ENCODE assay signal across 14 mouse cellular contexts in the genomic region with DNA sequence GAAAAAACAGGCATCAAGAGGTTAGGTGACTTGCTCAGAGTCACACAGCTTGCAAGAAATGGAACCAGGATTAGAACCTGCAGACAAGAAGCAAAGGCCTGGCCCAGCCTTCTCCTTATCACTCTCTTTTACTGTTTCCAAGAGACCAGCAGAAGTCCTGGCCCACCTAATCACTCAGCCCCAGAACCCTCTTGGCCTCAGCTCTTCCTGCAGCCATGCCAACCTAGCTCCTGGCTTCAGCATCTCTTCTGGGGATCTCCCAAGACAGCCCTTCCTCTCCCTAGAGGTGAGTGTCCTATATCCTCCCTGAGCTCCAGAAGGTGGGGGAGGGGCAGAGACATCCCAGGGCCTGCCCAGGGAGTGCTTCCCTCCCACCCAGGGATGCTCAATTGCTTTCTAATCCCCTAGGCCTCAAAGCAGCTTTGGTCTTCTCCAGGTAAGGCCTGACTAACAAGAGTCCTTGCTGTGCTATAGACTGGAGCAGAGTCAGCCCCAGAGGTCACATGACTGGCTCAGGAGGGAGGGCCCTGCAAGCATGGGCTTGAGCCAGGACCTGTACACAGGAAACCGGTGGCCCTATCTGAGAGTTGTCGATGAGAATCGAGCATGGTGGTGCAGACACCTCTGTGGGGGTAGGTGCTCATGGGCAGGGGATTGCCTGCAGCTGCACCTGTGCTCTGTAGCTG. TPM values are rescaled to one million over a fixed set of nuclear protein-coding genes. Genes with fewer than 3 reads are reported as not detected.
DNase-seq lines count a peak whose midpoint lies in the region; ATAC-seq lines count a peak whose summit lies in the region.
"Had no signal": no experiment of that assay in that cellular context is flagged by ENCODE, and none has a peak within 500 bp of the region (broad histone marks: within the 10 kb centered on the region; RNA-seq: fewer than 3 reads in every experiment).

No protein-coding gene starts in this region.

- H3K4me3 ChIP-seq in embryonic facial prominence, embryonic 11.5 days (ENCODE audit: low read depth, low read length) = no peak overlapping the region
- H3K4me3 ChIP-seq in embryonic facial prominence, embryonic 10.5 days = no peak overlapping the region
- no peak overlapping the region for H3K4me3 ChIP-seq in liver, embryonic 15.5 days (replicated peaks)
- H3K4me3 ChIP-seq in midbrain, embryonic 13.5 days (replicated peaks) = no peak overlapping the region
- H3K4me3 ChIP-seq: forebrain, embryonic 10.5 days; hindbrain, embryonic 10.5 days; limb, embryonic 13.5 days; myocyte had no signal

- 23% methylated on average over 3 of the region's 3 CpGs for WGBS in embryonic facial prominence, embryonic 11.5 days
- 26% methylated on average over 3 of the region's 3 CpGs for WGBS in embryonic facial prominence, embryonic 10.5 days
- WGBS in liver, embryonic 15.5 days (ENCODE audit: insufficient replicate concordance) = 2% methylated on average over 3 of the region's 3 CpGs
- WGBS in midbrain, embryonic 13.5 days = 17% methylated on average over 3 of the region's 3 CpGs

- no peak for DNase-seq in embryonic facial prominence, embryonic 11.5 days (ENCODE audit: low spot score)
- DNase-seq in embryonic facial prominence, embryonic 10.5 days (ENCODE audit: low spot score) = no peak
- DNase-seq in urinary bladder, postnatal 14 days (ENCODE audit: low spot score) = peak; percentile 30
- no peak for DNase-seq in urinary bladder, postnatal 25 days (ENCODE audit: low spot score)
- no peak for DNase-seq in B cell, adult 2 months
- no peak for DNase-seq in gastrocnemius, postnatal 25 days
- DNase-seq: adrenal gland, postnatal 14 days; kidney, postnatal 10 days had no signal

- no peak overlapping the region for H3K27ac ChIP-seq in embryonic facial prominence, embryonic 11.5 days (replicated peaks; ENCODE audit: low read depth, low read length)
- H3K27ac ChIP-seq in embryonic facial prominence, embryonic 10.5 days (replicated peaks) = no peak overlapping the region; the same call in 1 of the 2 replicates
- peak overlapping the region; percentile 75 for H3K27ac ChIP-seq in liver, embryonic 15.5 days (replicated peaks)
- no peak overlapping the region for H3K27ac ChIP-seq in midbrain, embryonic 13.5 days
- H3K27ac ChIP-seq: forebrain, embryonic 10.5 days; hindbrain, embryonic 10.5 days; limb, embryonic 13.5 days had no signal

- peaks cover 3% of the 10 kb centered on the region; the same call in 1 of the 2 replicates for H3K4me1 ChIP-seq in embryonic facial prominence, embryonic 11.5 days (ENCODE audit: control insufficient read depth, insufficient read depth, low read length)
- peaks cover 21% of the 10 kb centered on the region for H3K4me1 ChIP-seq in embryonic facial prominence, embryonic 10.5 days
- H3K4me1 ChIP-seq in liver, embryonic 15.5 days (replicated peaks) = peaks cover 79% of the 10 kb centered on the region
- H3K4me1 ChIP-seq in midbrain, embryonic 13.5 days (replicated peaks) = peaks cover 12% of the 10 kb centered on the region

- ATAC-seq in embryonic facial prominence, embryonic 11.5 days (replicated peaks; ENCODE audit: insufficient number of reproducible peaks, low FRiP score, low TSS enrichment, low read depth) = peak; percentile 69; the same call in 1 of the 2 replicates
- peak; percentile 54 for ATAC-seq in liver, embryonic 15.5 days (ENCODE audit: insufficient read depth)
- no peak for ATAC-seq in midbrain, embryonic 13.5 days

- no peak overlapping the region for H3K4me2 ChIP-seq in embryonic facial prominence, embryonic 11.5 days (ENCODE audit: low read depth, low read length)
- peak overlapping the region; percentile 44 for H3K4me2 ChIP-seq in liver, embryonic 15.5 days
- H3K4me2 ChIP-seq in midbrain, embryonic 13.5 days (replicated peaks) = no peak overlapping the region
- H3K4me2 ChIP-seq: limb, embryonic 13.5 days had no signal

- no peaks in the 10 kb centered on the region for H3K9me3 ChIP-seq in embryonic facial prominence, embryonic 11.5 days (replicated peaks; ENCODE audit: control insufficient read depth, low read length)
- H3K9me3 ChIP-seq in embryonic facial prominence, embryonic 10.5 days = no peaks in the 10 kb centered on the region
- no peaks in the 10 kb centered on the region for H3K9me3 ChIP-seq in liver, embryonic 15.5 days (replicated peaks)
- H3K9me3 ChIP-seq in midbrain, embryonic 13.5 days = no peaks in the 10 kb centered on the region
- H3K9me3 ChIP-seq: forebrain, embryonic 10.5 days; hindbrain, embryonic 10.5 days; limb, embryonic 13.5 days had no signal

- no peaks in the 10 kb centered on the region for H3K36me3 ChIP-seq in embryonic facial prominence, embryonic 11.5 days (replicated peaks; ENCODE audit: control insufficient read depth, insufficient read depth, low read depth, low read length)
- no peaks in the 10 kb centered on the region for H3K36me3 ChIP-seq in embryonic facial prominence, embryonic 10.5 days (replicated peaks)
- H3K36me3 ChIP-seq in liver, embryonic 15.5 days (replicated peaks) = no peaks in the 10 kb centered on the region
- H3K36me3 ChIP-seq in midbrain, embryonic 13.5 days = no peaks in the 10 kb centered on the region
- H3K36me3 ChIP-seq: forebrain, embryonic 10.5 days; hindbrain, embryonic 10.5 days; limb, embryonic 13.5 days had no signal

- no peaks in the 10 kb centered on the region for H3K27me3 ChIP-seq in embryonic facial prominence, embryonic 11.5 days (ENCODE audit: control insufficient read depth, insufficient read depth, low read length)
- peaks cover 35% of the 10 kb centered on the region for H3K27me3 ChIP-seq in embryonic facial prominence, embryonic 10.5 days (replicated peaks; ENCODE audit: low read depth, poor library complexity, severe bottlenecking)
- no peaks in the 10 kb centered on the region for H3K27me3 ChIP-seq in liver, embryonic 15.5 days
- no peaks in the 10 kb centered on the region for H3K27me3 ChIP-seq in midbrain, embryonic 13.5 days

- H3K9ac ChIP-seq in embryonic facial prominence, embryonic 11.5 days (replicated peaks; ENCODE audit: low read length) = no peak overlapping the region
- no peak overlapping the region for H3K9ac ChIP-seq in liver, embryonic 15.5 days
- no peak overlapping the region for H3K9ac ChIP-seq in midbrain, embryonic 13.5 days (replicated peaks)
- H3K9ac ChIP-seq: limb, embryonic 13.5 days had no signal

RNA-seq across cellular contexts. Expression of gene Iqsec1, which starts 15.0 kb away (rescaled TPM):
- polyA plus RNA-seq in embryonic facial prominence, embryonic 11.5 days (2014; fragmentation: Nextera tagmentation; extraction: Ambion mirVana) = 6.1 and 8.9 TPM in 2 replicates
- polyA plus RNA-seq in embryonic facial prominence, embryonic 10.5 days (2016; fragmentation: Nextera tagmentation; extraction: Ambion mirVana) = 6.6 and 8.0 TPM in 2 replicates
- 2.6 and 3.0 TPM in 2 replicates for polyA plus RNA-seq in liver, embryonic 15.5 days (2015; fragmentation: Nextera tagmentation; extraction: Ambion mirVana)
- polyA plus RNA-seq in midbrain, embryonic 13.5 days (2015; fragmentation: Nextera tagmentation; extraction: Ambion mirVana) = 16.0 and 16.9 TPM in 2 replicates
- 10 to 100 TPM; 57.7 to 63.6 TPM for total RNA-seq in gastrocnemius, postnatal 25 days (2021)
